Mouse (Mus musculus) myocyte (in vitro differentiated cells): ENCODE results near the gene Scrt2.

ENCODE experiments used
- E2F4 ChIP-seq: IDR thresholded peaks from one replicate; pipeline ENCODE4 v1.6.1; 2011; ENCODE audit warnings: mild to moderate bottlenecking, control low read depth, moderate library complexity; ENCODE audit not compliant: insufficient read depth
- MAX ChIP-seq: IDR thresholded peaks from one replicate; pipeline ENCODE4 v1.6.1; 2011; ENCODE audit warnings: low read depth, mild to moderate bottlenecking, control low read depth
- POLR2AphosphoS2 ChIP-seq: IDR thresholded peaks from one replicate; pipeline ENCODE4 v1.6.1; 2011; ENCODE audit warnings: low read depth, control low read depth; ENCODE audit not compliant: insufficient read length
- SRF ChIP-seq: IDR thresholded peaks from one replicate; pipeline ENCODE4 v1.6.1; 2011; ENCODE audit warnings: low read depth; ENCODE audit not compliant: control insufficient read depth, insufficient read length

DNA sequence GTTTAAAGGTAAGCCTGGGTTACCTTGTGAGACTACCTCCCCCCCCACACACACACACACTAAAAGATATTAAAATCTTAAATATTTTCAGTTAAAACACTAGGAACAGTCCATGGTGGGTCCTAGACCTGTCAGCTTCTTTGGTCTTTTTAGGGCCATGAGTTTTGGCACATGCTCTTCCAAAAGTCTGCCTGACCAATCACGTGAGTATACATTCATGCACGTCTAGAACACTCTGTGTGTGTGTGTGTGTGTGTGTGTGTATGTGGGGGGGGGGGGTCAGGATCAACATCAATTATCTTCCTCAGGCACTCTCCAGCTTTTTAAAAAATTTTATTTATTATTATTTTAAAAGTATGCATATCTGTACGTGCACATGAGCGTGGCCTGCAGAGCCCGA is 31.2 kb downstream of the Scrt2 start:
- TF ChIP-seq SRF: no peak
- TF ChIP-seq MAX: no peak
- no peak for TF ChIP-seq POLR2AphosphoS2
- no peak for TF ChIP-seq E2F4
